Mouse (Mus musculus) CH12.LX (cell line): ENCODE data around the gene Kctd20. TPM values are rescaled to one million over a fixed set of nuclear protein-coding genes. Genes with fewer than 3 reads are reported as not detected.

Experiments
- DNase-seq: peaks from one replicate; pipeline ENCODE4 v3.0.0-alpha.2; 2013; ENCODE audit errors: extremely low read depth
- H3K27ac ChIP-seq: 2 replicates; pipeline ENCODE4 v1.5.1; 2012; ENCODE audit warnings: low read depth, mild to moderate bottlenecking, control low read depth, moderate library complexity; ENCODE audit not compliant: insufficient read depth
- H3K27me3 ChIP-seq: replicated peaks from 2 replicates; pipeline ENCODE3; 2012; ENCODE audit warnings: inconsistent platforms
- H3K36me3 ChIP-seq, 2 experiments: replicated peaks in 1 of 2; 2 replicates each; pipeline versions ENCODE3 to v1.6.1; 2012; ENCODE audit warnings: inconsistent platforms in 1 of 2, low read length in 1 of 2, mild to moderate bottlenecking in 1 of 2, mixed read lengths in 1 of 2, moderate library complexity in 1 of 2; ENCODE audit not compliant: control insufficient read depth in 1 of 2, insufficient read depth in 1 of 2
- H3K4me1 ChIP-seq, 2 experiments: 2 replicates each; pipeline ENCODE4 v1.6.1; 2012; ENCODE audit warnings: inconsistent platforms in 1 of 2, moderate library complexity in 1 of 2; ENCODE audit not compliant: insufficient read depth in 2 of 2, control insufficient read depth in 1 of 2
- H3K4me2 ChIP-seq: 2 replicates; pipeline ENCODE4 v1.6.1; 2012; ENCODE audit warnings: low read depth, mild to moderate bottlenecking, control low read depth; ENCODE audit not compliant: poor library complexity, insufficient read depth, severe bottlenecking
- H3K4me3 ChIP-seq, 3 experiments: fragments of 150-350 bp in 1 of 3; sonication (generic) in 1 of 3; replicated peaks in 1 of 3; 2 replicates each; pipeline versions ENCODE3 to v1.5.1; 2011 to 2012; ENCODE audit warnings: low read depth in 2 of 3, low read length in 2 of 3, mild to moderate bottlenecking in 2 of 3, moderate library complexity in 2 of 3, control low read depth in 1 of 3, improper control_type of control experiment in 1 of 3, inconsistent platforms in 1 of 3, mixed read lengths in 1 of 3; ENCODE audit not compliant: poor library complexity in 1 of 3
- H3K79me2 ChIP-seq: replicated peaks from 2 replicates; pipeline ENCODE4 v1.6.1; 2012; ENCODE audit warnings: mild to moderate bottlenecking, moderate library complexity; ENCODE audit not compliant: control insufficient read depth, poor library complexity, insufficient read depth, severe bottlenecking; ENCODE audit errors: extremely low read depth
- H3K9ac ChIP-seq: 2 replicates; pipeline ENCODE4 v1.6.1; 2012; ENCODE audit warnings: low read depth, mild to moderate bottlenecking, control low read depth, moderate library complexity; ENCODE audit not compliant: insufficient read depth
- H3K9me3 ChIP-seq: replicated peaks from 2 replicates; pipeline ENCODE3; 2012; ENCODE audit warnings: low read length, inconsistent platforms, mixed read lengths
- BHLHE40 ChIP-seq: IDR thresholded peaks from 2 replicates; pipeline ENCODE4 v1.6.1; 2011; ENCODE audit warnings: mild to moderate bottlenecking, low read depth, low read length, improper control_type of control experiment
- CHD1 ChIP-seq: IDR thresholded peaks from 2 replicates; pipeline ENCODE4 v1.6.1; 2012; ENCODE audit warnings: low read depth, low read length, improper control_type of control experiment, inconsistent platforms
- CHD2 ChIP-seq: IDR thresholded peaks from 2 replicates; pipeline ENCODE4 v1.6.1; 2011; ENCODE audit warnings: low read length, improper control_type of control experiment
- ELF1 ChIP-seq: IDR thresholded peaks from 2 replicates; pipeline ENCODE4 v1.6.1; 2014; ENCODE audit warnings: low read depth, mild to moderate bottlenecking, inconsistent platforms, low read length, improper control_type of control experiment
- EP300 ChIP-seq: IDR thresholded peaks from 2 replicates; pipeline ENCODE4 v1.6.1; 2011; ENCODE audit warnings: low read length, improper control_type of control experiment
- ETS1 ChIP-seq: conservative IDR thresholded peaks from 2 replicates; pipeline ENCODE4 v1.6.1; 2012; ENCODE audit warnings: low read depth, mild to moderate bottlenecking, inconsistent platforms, low read length, improper control_type of control experiment, moderate library complexity
- HCFC1 ChIP-seq: IDR thresholded peaks from 2 replicates; pipeline ENCODE4 v1.6.1; 2012; ENCODE audit warnings: low read depth, mild to moderate bottlenecking, inconsistent platforms, low read length, improper control_type of control experiment
- KAT2A ChIP-seq: IDR thresholded peaks from 2 replicates; pipeline ENCODE4 v1.6.1; 2012; ENCODE audit warnings: low read length, improper control_type of control experiment, inconsistent platforms; ENCODE audit not compliant: insufficient replicate concordance
- MAFK ChIP-seq: IDR thresholded peaks from 2 replicates; pipeline ENCODE4 v1.6.1; 2011; ENCODE audit warnings: low read length, improper control_type of control experiment; ENCODE audit not compliant: insufficient replicate concordance
- MAZ ChIP-seq: IDR thresholded peaks from 2 replicates; pipeline ENCODE4 v1.6.1; 2012; ENCODE audit warnings: low read depth, mild to moderate bottlenecking, inconsistent platforms, low read length, improper control_type of control experiment, moderate library complexity
- MEF2A ChIP-seq: IDR thresholded peaks from 2 replicates; pipeline ENCODE4 v1.6.1; 2014; ENCODE audit warnings: low read depth, mild to moderate bottlenecking, inconsistent platforms, low read length, improper control_type of control experiment, borderline replicate concordance
- MXI1 ChIP-seq: IDR thresholded peaks from 2 replicates; pipeline ENCODE4 v1.6.1; 2011; ENCODE audit warnings: mild to moderate bottlenecking, low read depth, low read length, improper control_type of control experiment
- MYC ChIP-seq: IDR thresholded peaks from 2 replicates; pipeline ENCODE4 v1.6.1; 2011; ENCODE audit warnings: low read depth, mild to moderate bottlenecking, improper control_type of control experiment, low read length
- NRF1 ChIP-seq: IDR thresholded peaks from 2 replicates; pipeline ENCODE4 v1.6.1; 2014; ENCODE audit warnings: low read depth, mild to moderate bottlenecking, inconsistent platforms, low read length, improper control_type of control experiment, moderate library complexity
- POLR2AphosphoS2 ChIP-seq: IDR thresholded peaks from 2 replicates; pipeline ENCODE4 v1.6.1; 2011; ENCODE audit warnings: low read depth, low read length, improper control_type of control experiment
- RAD21 ChIP-seq: IDR thresholded peaks from 2 replicates; pipeline ENCODE4 v1.6.1; 2011; ENCODE audit warnings: low read depth, mild to moderate bottlenecking, low read length, improper control_type of control experiment, moderate library complexity
- RCOR1 ChIP-seq: conservative IDR thresholded peaks from 2 replicates; pipeline ENCODE4 v1.6.1; 2012; ENCODE audit warnings: low read depth, mild to moderate bottlenecking, inconsistent platforms, low read length, improper control_type of control experiment
- SIN3A ChIP-seq: IDR thresholded peaks from 2 replicates; pipeline ENCODE4 v1.6.1; 2012; ENCODE audit warnings: low read length, improper control_type of control experiment, inconsistent platforms
- SMC3 ChIP-seq: IDR thresholded peaks from 2 replicates; pipeline ENCODE4 v1.6.1; 2011; ENCODE audit warnings: low read depth, low read length, improper control_type of control experiment
- TBP ChIP-seq: conservative IDR thresholded peaks from 2 replicates; pipeline ENCODE4 v1.6.1; 2011; ENCODE audit warnings: low read depth, low read length, improper control_type of control experiment
- TCF12 ChIP-seq: IDR thresholded peaks from 2 replicates; pipeline ENCODE4 v1.6.1; 2014; ENCODE audit warnings: low read depth, mild to moderate bottlenecking, inconsistent platforms, low read length, improper control_type of control experiment
- UBTF ChIP-seq: IDR thresholded peaks from 2 replicates; pipeline ENCODE4 v1.6.1; 2012; ENCODE audit warnings: low read depth, mild to moderate bottlenecking, inconsistent platforms, low read length, improper control_type of control experiment, moderate library complexity
- ZMIZ1 ChIP-seq: IDR thresholded peaks from 2 replicates; pipeline ENCODE4 v1.6.1; 2012; ENCODE audit warnings: low read depth, mild to moderate bottlenecking, inconsistent platforms, low read length, improper control_type of control experiment
- ZNF384 ChIP-seq: IDR thresholded peaks from 2 replicates; pipeline ENCODE4 v1.6.1; 2012; ENCODE audit warnings: low read depth, low read length, improper control_type of control experiment, inconsistent platforms
- dilution Hi-C: fragments of 300-500 bp; cut with MboI; formaldehyde crosslinking; loops from 2 replicates; pipeline ENCODE4 v1.14.3; 2020; ENCODE audit warnings: low sequenced_read_pairs; ENCODE audit not compliant: extremely low pct_unique_long_range_greater_than_20kb, extremely low pct_ligation_motif_present
- in situ Hi-C: fragments of 300-500 bp; cut with MboI; formaldehyde crosslinking; loops from 3 replicates; pipeline ENCODE4 v1.14.3; 2019; ENCODE audit warnings: low sequenced_read_pairs, low pct_ligation_motif_present, low pct_unique_long_range_greater_than_20kb, mixed read lengths
- polyA plus RNA-seq: library from polyadenylated mRNA; unstranded; fragments of >175 nt; gene quantifications from 2 replicates; pipeline ENCODE4 v1.2.1, GENCODE M21; 2012; ENCODE audit warnings: low read depth; ENCODE audit not compliant: insufficient read length
- total RNA-seq, 2 experiments: library from RNA; depleted of rRNA; stranded (reverse); fragments of 300-350 nt in 1 of 2; fragments of >200 nt in 1 of 2; gene quantifications; 2 replicates each; pipeline ENCODE4 v1.2.3; 2012 to 2014

The Kctd20 gene
- total and polyA plus RNA-seq, 3 experiments = 40.1 to 85.2 (median 68.5) TPM

GRCm38 (mm10) chr17:29008326-29008650 lies 56.5 kb downstream of the Kctd20 start:
- peaks cover 38% of the 10 kb centered on the region for H3K79me2 ChIP-seq
- dilution Hi-C loops (no loop called here), in situ Hi-C loops (no loop called here)
- TF ChIP-seq MYC (no peak), ZNF384 (no peak), RCOR1 (no peak), ELF1 (no peak), TCF12 (no peak), RAD21 (no peak), SMC3 (no peak), ETS1 (no peak), KAT2A (no peak), MEF2A (no peak), CHD2 (no peak), MAZ (no peak), CHD1 (no peak), EP300 (no peak), SIN3A (no peak), POLR2AphosphoS2 (no peak), NRF1 (no peak), BHLHE40 (no peak), MAFK (no peak)
- peak overlapping the region; percentile 55 for H3K9ac ChIP-seq
- DNase-seq = no peak
- peak overlapping the region; percentile 3 to 95 (median 37) for H3K4me3 ChIP-seq
- peaks cover 0 to 4% of the 10 kb centered on the region in 2 experiments for H3K36me3 ChIP-seq
- H3K4me1 ChIP-seq = peaks cover 11 to 42% of the 10 kb centered on the region in 2 experiments
- H3K27me3 ChIP-seq = no peaks in the 10 kb centered on the region
- H3K4me2 ChIP-seq = peak overlapping the region; percentile 51
- no peaks in the 10 kb centered on the region for H3K9me3 ChIP-seq
- H3K27ac ChIP-seq = peak overlapping the region; percentile 38; the same call in 1 of the 2 replicates

DNA sequence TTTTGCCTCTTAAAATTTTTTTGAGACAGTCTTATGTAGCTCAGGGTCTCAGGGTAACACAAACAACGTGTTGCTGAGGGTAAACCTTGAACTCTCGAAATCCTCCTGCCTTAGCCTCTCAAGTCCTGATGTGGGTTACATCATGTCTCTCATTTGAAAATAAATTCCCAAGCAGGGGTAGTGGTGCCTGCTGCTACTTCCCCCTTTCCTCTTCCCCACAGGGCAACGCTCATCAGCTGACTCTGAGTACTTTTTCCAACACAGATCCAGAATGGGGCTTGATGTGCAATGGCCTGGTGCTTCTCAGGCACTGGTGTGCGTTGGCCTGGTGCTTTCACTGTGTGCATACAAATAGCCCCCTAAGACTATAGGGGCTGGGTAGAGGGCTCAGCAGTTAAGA lies 57.4 kb downstream of the Kctd20 start:
- Histone ChIP-seq H3K4me2 (no peak overlapping the region), H3K79me2 (peaks cover 31% of the 10 kb centered on the region), H3K4me3 (no peak overlapping the region), H3K36me3 (peaks cover 0 to 4% of the 10 kb centered on the region in 2 experiments), H3K4me1 (peaks cover 8 to 37% of the 10 kb centered on the region in 2 experiments), H3K27ac (no peak overlapping the region), H3K27me3 (no peaks in the 10 kb centered on the region), H3K9ac (no peak overlapping the region), H3K9me3 (no peaks in the 10 kb centered on the region)
- DNase-seq = no peak
- TF ChIP-seq HCFC1 (no peak), ZMIZ1 (no peak), MXI1 (no peak), TBP (no peak), UBTF (no peak)
- in situ Hi-C loops = no loop called here
- dilution Hi-C loops = no loop called here
